Mouse (Mus musculus): ENCODE results near the gene Ano7. TPM values are rescaled to one million over a fixed set of nuclear protein-coding genes. Genes with fewer than 3 reads are reported as not detected.
"Not testable (repeated sequence)": the region's sequence is repeated elsewhere in the genome, so short reads cannot be mapped to it uniquely, and the experiment has no call there.

The Ano7 gene
- polyA plus RNA-seq, 1 experiment from 2014 or later = 0.29 TPM

DNA sequence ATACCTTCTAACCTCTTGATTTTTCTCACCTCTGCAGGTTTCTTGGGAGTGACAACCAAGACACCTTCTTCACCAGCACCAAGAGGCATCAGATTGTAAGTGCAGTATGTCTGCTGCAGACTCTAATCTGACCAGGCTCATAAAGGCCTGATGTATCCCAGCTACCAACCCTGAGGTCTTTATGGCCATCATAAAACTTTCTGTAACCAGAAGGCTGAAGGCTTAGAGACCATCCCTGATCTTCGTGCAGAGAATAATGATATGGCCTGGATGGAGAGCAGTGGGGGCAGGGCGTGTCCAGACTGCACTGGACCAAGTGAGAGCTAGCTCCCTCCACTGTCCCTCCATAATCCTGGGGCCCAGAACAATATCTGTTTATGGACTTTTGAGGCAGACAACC is 13.5 kb downstream of the Ano7 start:
- Histone ChIP-seq H3K4me1 (replicated peaks) (0 out of 2 replicates have a peak, but pooled peaks cover 2% of the 10 kb centered on the region), H3K27me3 (ENCODE audit: insufficient read depth, poor library complexity, severe bottlenecking) (no peaks in the 10 kb centered on the region), H3K36me3 (no peaks in the 10 kb centered on the region), H3K4me3 (no peak overlapping the region), H3K27ac (no peak overlapping the region), H3K9me3 (no peaks in the 10 kb centered on the region)
- 83% methylated on average over 2 of the region's 2 CpGs for WGBS
- DNase-seq (ENCODE audit: low spot score) = no peak

DNA sequence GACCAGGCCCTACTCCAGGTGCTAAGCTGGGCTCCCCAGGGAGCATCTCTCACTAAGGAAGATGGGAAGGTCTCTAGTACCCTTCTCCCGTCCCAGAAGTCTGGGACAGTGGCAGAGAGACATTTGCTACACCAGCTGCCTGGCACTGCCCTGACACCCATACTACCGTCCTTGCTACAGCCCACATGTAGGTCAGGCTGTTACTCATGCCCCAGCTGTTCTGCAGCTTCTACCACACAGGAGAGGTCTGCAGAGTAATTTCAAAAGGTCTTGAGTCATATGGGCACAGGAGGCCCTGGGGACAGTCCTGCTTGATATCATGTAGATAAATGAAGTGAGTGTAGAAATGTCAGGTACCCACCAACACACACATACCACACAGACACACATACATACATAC is 15.2 kb downstream of the Ano7 start:
- DNase-seq (ENCODE audit: low spot score) = no peak
- H3K27ac ChIP-seq = no peak overlapping the region
- H3K36me3 ChIP-seq = no peaks in the 10 kb centered on the region
- no peak overlapping the region for H3K4me3 ChIP-seq
- 0 out of 2 replicates have a peak, but pooled peaks cover 2% of the 10 kb centered on the region for H3K4me1 ChIP-seq (replicated peaks)
- 66% methylated on average over 2 of the region's 2 CpGs for WGBS
- H3K27me3 ChIP-seq (ENCODE audit: insufficient read depth, poor library complexity, severe bottlenecking) = no peaks in the 10 kb centered on the region
- no peaks in the 10 kb centered on the region for H3K9me3 ChIP-seq

DNA sequence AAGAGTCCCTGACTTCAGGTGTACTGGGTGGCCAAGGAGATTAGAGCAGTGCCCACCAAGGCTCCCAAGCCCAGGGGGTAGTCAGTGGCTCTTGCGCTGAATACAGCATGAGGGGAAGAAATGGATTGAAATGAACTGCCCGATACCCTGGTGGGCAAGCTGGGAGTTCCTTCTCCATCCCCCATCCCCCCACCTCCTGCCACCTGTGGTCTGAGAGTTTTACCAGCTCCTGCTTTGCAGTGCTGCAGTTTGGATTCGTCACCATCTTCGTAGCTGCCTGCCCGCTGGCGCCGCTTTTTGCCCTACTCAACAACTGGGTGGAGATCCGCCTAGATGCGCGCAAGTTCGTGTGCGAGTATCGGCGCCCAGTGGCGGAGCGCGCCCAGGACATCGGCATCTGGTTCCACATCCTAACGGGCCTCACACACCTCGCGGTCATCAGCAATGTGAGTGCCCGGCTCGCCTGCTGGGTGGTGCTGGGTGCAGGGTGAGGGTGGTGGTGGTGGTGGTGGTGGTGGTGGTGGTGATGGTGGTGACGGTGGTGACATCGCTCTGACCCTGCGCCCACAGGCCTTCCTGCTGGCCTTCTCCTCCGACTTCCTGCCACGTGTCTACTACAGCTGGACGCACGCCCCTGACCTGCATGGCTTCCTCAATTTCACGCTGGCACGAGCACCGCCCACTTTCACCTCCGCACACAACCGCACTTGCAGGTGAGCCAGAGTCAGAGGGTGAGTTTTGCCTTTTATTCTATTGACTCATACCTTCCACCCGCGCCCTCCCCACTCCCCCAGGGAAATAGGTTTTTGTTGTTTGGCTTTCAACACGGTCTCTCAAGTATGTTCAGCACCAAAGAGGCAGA is 27.7 kb downstream of the Ano7 start:
- Histone ChIP-seq H3K9me3 (no peaks in the 10 kb centered on the region), H3K4me1 (replicated peaks) (peaks cover 12% of the 10 kb centered on the region), H3K27me3 (ENCODE audit: insufficient read depth, poor library complexity, severe bottlenecking) (peaks cover 27% of the 10 kb centered on the region; the same call in 1 of the 2 replicates), H3K4me3 (peak overlapping the region; percentile 36), H3K36me3 (peaks cover 11% of the 10 kb centered on the region), H3K27ac (no peak overlapping the region)
- 21% methylated on average over 38 of the region's 38 CpGs for WGBS
- peak; percentile 13 for DNase-seq (ENCODE audit: low spot score)

DNA sequence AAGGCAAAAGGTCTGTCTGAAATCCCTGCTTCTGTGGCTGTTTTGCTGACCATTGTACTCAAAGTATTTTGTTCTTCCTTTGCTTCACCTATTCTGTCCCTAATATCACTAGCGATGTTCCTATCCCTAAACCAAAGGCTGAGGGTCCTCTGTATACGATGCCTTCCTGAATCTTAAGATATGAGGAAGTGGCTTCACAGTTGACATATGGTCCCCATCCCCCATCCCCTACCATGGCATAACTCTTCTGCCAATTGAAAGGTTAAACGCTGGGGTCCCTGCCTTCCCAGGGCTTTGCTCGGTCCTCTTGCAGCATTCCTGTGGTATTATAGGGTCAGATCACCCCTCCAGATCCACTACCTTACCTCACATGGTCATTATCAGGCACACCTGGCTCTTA is 29.7 kb downstream of the Ano7 start:
- no peak for DNase-seq (ENCODE audit: low spot score)
- Histone ChIP-seq H3K4me3 (no peak overlapping the region), H3K36me3 (peaks cover 31% of the 10 kb centered on the region), H3K4me1 (replicated peaks) (peaks cover 8% of the 10 kb centered on the region), H3K27ac (no peak overlapping the region), H3K9me3 (no peaks in the 10 kb centered on the region), H3K27me3 (ENCODE audit: insufficient read depth, poor library complexity, severe bottlenecking) (peaks cover 27% of the 10 kb centered on the region; the same call in 1 of the 2 replicates)
- 87% methylated on average over 4 of the region's 4 CpGs for WGBS

DNA sequence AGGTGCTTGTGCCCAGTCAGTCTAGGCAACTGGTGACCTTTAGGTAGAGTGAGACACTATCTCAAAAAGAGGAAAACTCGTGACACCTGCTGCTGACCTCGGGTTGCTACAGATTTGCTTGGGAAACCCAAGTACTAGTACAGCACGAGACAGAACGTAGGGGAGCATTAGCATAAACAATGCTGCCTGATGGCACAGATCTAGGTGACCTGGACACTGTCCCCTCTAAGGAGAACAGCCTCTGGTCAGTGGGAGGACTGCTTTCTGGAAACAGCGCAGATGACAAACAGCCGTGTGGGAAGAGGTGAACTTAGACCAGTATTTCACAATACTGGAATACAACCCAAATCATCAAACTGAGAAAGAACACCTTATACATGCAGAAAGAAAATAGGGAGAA is 58.4 kb downstream of the Ano7 start:
- Histone ChIP-seq H3K27me3 (ENCODE audit: insufficient read depth, poor library complexity, severe bottlenecking) (no peaks in the 10 kb centered on the region), H3K4me3 (no peak overlapping the region), H3K36me3 (peaks cover 93% of the 10 kb centered on the region), H3K4me1 (replicated peaks) (no peaks in the 10 kb centered on the region), H3K9me3 (no peaks in the 10 kb centered on the region), H3K27ac (no peak overlapping the region)
- no peak for DNase-seq (ENCODE audit: low spot score)
- WGBS = 86% methylated on average over 6 of the region's 6 CpGs

DNA sequence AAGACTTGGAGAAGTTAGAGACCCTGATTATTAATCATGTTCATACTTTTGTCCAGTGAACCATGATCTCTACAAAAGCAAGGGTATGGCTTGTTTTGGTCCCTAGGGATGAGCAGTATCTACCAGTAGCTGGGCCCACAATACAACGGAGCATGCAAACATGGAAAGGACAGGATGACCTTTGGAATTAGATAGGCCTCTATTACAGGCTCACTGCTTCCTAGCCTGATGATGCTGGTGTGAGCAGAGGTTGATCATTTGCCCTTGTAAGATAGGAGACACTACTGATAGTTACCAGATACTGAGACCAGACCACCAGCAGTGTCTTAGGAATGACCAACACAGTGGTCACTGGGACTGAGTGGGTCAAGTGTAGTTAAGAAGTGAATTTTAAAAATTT is 65.6 kb downstream of the Ano7 start:
- Histone ChIP-seq H3K36me3 (peaks cover 71% of the 10 kb centered on the region), H3K27me3 (ENCODE audit: insufficient read depth, poor library complexity, severe bottlenecking) (no peaks in the 10 kb centered on the region), H3K4me3 (no peak overlapping the region), H3K27ac (no peak overlapping the region), H3K4me1 (replicated peaks) (peaks cover 8% of the 10 kb centered on the region), H3K9me3 (no peaks in the 10 kb centered on the region)
- no peak for DNase-seq (ENCODE audit: low spot score)
- 93% methylated on average over 1 of the region's 1 CpGs for WGBS

DNA sequence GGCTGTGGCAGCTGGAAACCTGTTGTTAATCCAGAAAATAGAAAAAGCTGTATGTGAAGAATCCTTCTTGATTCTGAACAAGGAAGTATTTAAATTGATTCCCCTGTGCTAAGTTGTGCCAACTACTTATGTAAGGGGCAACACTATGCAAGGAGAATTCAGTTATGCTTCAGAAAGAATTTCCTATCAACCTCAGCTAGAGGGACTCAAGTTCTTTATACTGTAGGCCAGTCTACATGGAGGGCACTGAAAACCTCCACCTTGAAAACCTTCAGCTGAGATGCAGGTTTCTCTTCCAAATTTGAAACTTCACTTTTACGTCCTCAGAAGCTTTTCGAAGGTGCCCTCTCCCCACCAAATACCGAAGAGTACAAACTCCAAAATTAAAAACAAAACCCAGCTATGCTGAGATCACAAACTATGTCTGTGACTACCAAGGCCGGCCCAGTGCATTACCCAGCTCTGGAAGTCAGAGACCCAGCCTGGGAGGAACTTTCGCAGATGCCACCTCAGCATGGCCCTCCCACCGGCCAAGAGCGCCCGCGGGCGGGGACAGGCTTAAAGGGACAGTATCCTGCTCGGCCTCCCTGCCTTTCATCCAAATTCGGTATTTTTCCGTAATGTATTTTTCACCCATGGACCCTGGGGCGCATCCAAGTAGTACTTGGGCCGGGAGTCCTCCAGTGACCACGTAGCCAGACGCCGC is 70.8 kb downstream of the Ano7 start:
- H3K27ac ChIP-seq = peak overlapping the region; percentile 92
- WGBS = 8% methylated on average over 18 of the region's 18 CpGs
- peak overlapping the region; percentile 86 for H3K4me3 ChIP-seq
- H3K27me3 ChIP-seq (ENCODE audit: insufficient read depth, poor library complexity, severe bottlenecking) = no peaks in the 10 kb centered on the region
- no peaks in the 10 kb centered on the region for H3K9me3 ChIP-seq
- H3K36me3 ChIP-seq = peaks cover 20% of the 10 kb centered on the region
- peaks cover 31% of the 10 kb centered on the region for H3K4me1 ChIP-seq (replicated peaks)
- DNase-seq (ENCODE audit: low spot score) = peak; percentile 74

DNA sequence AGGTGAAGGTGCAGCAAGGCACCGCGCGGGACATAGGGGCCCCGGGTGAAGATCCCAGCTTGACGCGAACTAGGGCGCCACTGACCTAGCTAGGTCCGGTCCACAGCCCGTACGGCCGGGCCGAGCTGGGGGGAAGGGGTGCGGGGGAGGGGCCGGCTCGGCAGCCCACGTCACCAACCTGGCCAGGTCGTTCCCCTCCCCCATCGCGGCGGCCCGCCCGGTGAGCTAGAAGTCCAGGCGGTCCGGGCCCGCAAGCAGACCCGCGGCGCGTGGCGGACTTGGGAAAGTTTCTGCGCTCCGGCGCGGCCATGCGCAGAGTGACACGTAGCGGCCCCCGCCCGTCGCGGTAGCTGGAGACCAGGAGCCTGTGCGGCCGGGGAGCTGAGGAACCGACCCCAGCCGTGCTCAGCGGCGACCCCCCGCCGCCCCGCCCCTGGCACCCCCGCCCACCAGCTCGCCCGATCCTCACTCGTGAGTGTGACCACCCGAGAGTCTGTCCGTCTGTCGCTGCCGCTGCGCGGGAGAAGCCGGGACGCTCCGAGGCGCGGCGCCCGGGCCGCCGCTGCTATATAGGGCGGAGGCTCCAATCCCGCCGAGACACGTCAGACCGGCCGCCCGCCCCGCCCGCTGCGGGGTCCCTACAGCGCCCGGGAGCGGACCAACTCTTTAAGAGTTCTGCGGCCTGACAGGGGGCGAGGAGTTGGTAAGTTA is 71.5 kb downstream of the Ano7 start:
- peaks cover 13% of the 10 kb centered on the region for H3K36me3 ChIP-seq
- under 1% methylated on average over 83 of the region's 84 CpGs for WGBS
- peak overlapping the region; percentile 86 for H3K4me3 ChIP-seq
- peaks cover 31% of the 10 kb centered on the region for H3K4me1 ChIP-seq (replicated peaks)
- DNase-seq (ENCODE audit: low spot score) = peak; percentile 80
- no peaks in the 10 kb centered on the region for H3K9me3 ChIP-seq
- peak overlapping the region; percentile 92 for H3K27ac ChIP-seq
- H3K27me3 ChIP-seq (ENCODE audit: insufficient read depth, poor library complexity, severe bottlenecking) = no peaks in the 10 kb centered on the region

DNA sequence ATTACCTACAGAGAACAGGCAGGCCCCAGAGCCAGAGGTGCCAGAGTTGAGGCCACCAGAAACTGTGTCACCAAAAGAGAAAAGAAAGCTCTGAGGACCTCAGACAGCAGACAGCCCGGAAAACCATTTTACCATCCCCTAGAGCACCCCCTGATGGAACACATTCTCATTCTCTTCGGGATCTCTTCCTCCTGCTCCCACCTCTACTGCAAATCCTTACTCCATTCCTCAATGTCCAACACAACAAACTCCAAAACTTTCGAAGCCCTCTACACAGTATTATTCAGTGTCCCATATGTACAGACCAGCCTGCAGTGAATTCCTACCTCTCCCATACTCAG is 72.1 kb downstream of the Ano7 start:
- Histone ChIP-seq H3K27me3 (ENCODE audit: insufficient read depth, poor library complexity, severe bottlenecking) (no peaks in the 10 kb centered on the region), H3K4me3 (peak overlapping the region; percentile 86), H3K36me3 (peaks cover 8% of the 10 kb centered on the region), H3K9me3 (no peaks in the 10 kb centered on the region), H3K27ac (peak overlapping the region; percentile 92), H3K4me1 (replicated peaks) (peaks cover 31% of the 10 kb centered on the region)
- 16% methylated on average over 3 of the region's 3 CpGs for whole genome bisulfite sequencing
- DNase-seq (ENCODE audit: low spot score) = no peak

DNA sequence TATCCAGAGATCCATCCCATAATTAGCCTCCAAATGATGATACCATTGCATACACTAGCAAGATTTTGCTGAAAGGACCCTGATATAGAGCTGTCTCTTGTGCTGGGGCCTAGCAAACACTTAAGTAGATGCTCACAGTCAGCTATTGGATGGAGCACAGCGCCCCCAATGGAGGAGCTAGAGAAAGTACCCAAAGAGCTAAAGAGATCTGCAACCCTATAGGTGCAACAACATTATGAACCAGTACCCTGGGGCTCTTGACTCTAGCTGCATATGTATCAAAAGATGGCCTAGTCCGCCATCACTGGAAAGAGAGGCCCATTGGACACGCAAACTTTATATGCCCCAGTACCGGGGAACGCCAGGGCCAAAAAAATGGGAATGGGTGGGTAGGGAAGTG is 76.4 kb downstream of the Ano7 start:
- WGBS = 80% methylated on average over 5 of the region's 5 CpGs
- H3K9me3 ChIP-seq; H3K36me3 ChIP-seq; DNase-seq (ENCODE audit: low spot score); H3K27me3 ChIP-seq (ENCODE audit: insufficient read depth, poor library complexity, severe bottlenecking); H3K4me3 ChIP-seq; H3K27ac ChIP-seq: not testable (repeated sequence)
- H3K4me1 ChIP-seq (replicated peaks) = peaks cover 15% of the 10 kb centered on the region; the same call in 1 of the 2 replicates

DNA sequence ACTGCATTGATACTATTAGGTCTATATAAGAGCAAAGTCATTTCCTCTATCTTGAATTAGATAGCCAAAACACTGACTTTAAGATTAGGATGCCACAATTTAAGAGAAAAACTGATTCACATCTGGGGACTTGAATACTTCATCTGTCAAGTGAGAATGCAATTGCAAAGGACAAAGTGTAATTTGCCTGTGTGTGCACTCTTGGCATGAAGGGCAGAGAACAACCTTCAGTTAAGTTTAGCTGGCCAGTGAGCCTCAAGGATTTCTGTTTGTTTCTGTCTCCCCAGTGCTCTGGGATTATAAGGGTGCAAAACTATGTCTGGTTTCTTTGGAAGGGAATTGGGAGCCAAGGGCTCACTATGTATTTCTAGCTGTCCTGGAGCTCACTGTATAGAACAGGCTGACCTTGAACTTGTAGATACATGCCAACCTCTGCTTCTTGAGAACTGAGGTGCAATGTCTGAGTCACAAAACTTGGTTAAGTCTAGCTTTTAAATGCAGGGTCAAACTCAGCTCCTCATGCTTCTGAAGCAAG is 80.1 kb downstream of the Ano7 start:
- no peak for DNase-seq (ENCODE audit: low spot score)
- Histone ChIP-seq H3K4me1 (replicated peaks) (no peaks in the 10 kb centered on the region), H3K36me3 (no peaks in the 10 kb centered on the region), H3K4me3 (no peak overlapping the region), H3K27me3 (ENCODE audit: insufficient read depth, poor library complexity, severe bottlenecking) (no peaks in the 10 kb centered on the region), H3K9me3 (no peaks in the 10 kb centered on the region), H3K27ac (no peak overlapping the region)

Data from hindbrain, embryonic 10.5 days (tissue).